Mouse (Mus musculus) hindbrain, embryonic 10.5 days (tissue): ENCODE measurements around the gene Fyn. TPM values are rescaled to one million over a fixed set of nuclear protein-coding genes. Genes with fewer than 3 reads are reported as not detected.

ENCODE experiments used
- DNase-seq: peaks from one replicate; pipeline ENCODE4 v3.0.0-alpha.2; 2017; ENCODE audit warnings: low spot score
- H3K27ac ChIP-seq: fragments of 300-500 bp; sonication (generic); 2 replicates; pipeline ENCODE4 v1.5.1; 2016; ENCODE audit warnings: mild to moderate bottlenecking, moderate library complexity
- H3K27me3 ChIP-seq: fragments of 300-500 bp; sonication (generic); 2 replicates; pipeline ENCODE4 v1.6.1; 2016; ENCODE audit warnings: mild to moderate bottlenecking; ENCODE audit not compliant: poor library complexity, insufficient read depth, severe bottlenecking
- H3K36me3 ChIP-seq: fragments of 300-500 bp; sonication (generic); 2 replicates; pipeline ENCODE4 v1.6.1; 2016; ENCODE audit warnings: mild to moderate bottlenecking, moderate library complexity
- H3K4me1 ChIP-seq: fragments of 300-500 bp; sonication (generic); replicated peaks from 2 replicates; pipeline ENCODE4 v1.6.1; 2016; ENCODE audit warnings: mild to moderate bottlenecking
- H3K4me3 ChIP-seq: fragments of 300-500 bp; sonication (generic); 2 replicates; pipeline ENCODE4 v1.5.1; 2016; ENCODE audit warnings: mild to moderate bottlenecking, moderate library complexity
- H3K9me3 ChIP-seq: fragments of 300-500 bp; sonication (generic); 2 replicates; pipeline ENCODE4 v1.6.1; 2016; ENCODE audit warnings: mild to moderate bottlenecking, moderate library complexity
- WGBS: fragments of 180-500 bp; shearing (Covaris S2); methylation state at CpG from one replicate; pipeline ENCODE4 v1.1.7; 2016; 5-methylcytosine and 5-hydroxymethylcytosine counted together
- polyA plus RNA-seq: library from polyadenylated mRNA; unstranded; fragments of >200 nt; fragmentation: Nextera tagmentation; extraction: Ambion mirVana; gene quantifications from 2 replicates; pipeline ENCODE4 v1.2.1, GENCODE M21; 2016

Fyn gene
- polyA plus RNA-seq, 1 experiment from 2014 or later: 34.1 TPM

DNA sequence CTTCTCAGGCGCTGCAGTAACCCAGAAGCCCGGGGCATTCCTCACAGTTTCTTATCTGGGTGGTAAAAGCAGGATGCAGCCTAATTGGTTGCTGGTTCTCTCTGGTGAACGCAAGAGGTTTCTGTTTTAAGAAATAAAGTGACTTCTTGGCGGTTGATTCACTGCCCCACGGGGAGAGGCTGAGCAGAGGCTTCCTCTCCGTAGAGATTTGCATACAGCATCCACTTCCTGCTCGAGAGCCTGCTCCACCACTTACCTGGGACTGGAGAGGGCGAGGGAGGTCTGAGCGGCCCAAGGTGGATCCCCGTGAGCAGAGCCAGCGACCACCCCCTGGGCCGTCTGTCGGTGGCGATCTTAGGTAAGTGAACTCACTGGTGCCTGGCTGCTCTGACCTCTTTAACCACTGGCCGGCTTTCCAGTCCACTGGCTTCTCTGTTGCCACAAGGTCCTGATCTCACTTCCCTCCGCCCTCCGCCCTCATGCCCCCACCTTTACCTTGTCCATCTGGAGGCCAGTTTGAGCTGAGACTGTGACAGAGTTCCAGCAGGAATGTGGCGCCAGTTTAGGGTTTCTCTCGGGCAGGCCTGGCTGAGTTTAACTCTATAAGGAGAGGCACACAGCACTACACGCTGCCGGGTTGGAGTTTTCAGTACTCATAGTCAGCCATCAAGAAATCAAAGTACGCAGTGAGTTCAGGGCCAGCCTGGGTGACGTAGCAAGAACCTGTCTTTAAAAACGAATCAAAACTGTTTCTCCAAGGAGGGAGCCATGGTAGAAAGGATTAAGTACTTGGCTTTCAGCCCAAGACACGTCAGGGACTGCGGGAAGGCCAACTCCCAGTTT, 244.6 kb downstream of the Fyn start:
- DNase-seq: peak; percentile 67
- Histone ChIP-seq H3K27me3 (no peaks in the 10 kb centered on the region), H3K4me1 (peaks cover 34% of the 10 kb centered on the region), H3K9me3 (no peaks in the 10 kb centered on the region; the same call in none of the 2 replicates), H3K36me3 (no peaks in the 10 kb centered on the region), H3K27ac (peak overlapping the region; percentile 76), H3K4me3 (peak overlapping the region; percentile 43)
- WGBS: 15% methylated on average over 26 of the region's 26 CpGs

- Histone ChIP-seq H3K27me3 (no peaks in the 10 kb centered on the region), H3K27ac (peak overlapping the region; percentile 76), H3K4me3 (peak overlapping the region; percentile 43; the same call in 1 of the 2 replicates), H3K36me3 (no peaks in the 10 kb centered on the region), H3K4me1 (peaks cover 34% of the 10 kb centered on the region), H3K9me3 (no peaks in the 10 kb centered on the region; the same call in 1 of the 2 replicates)
- DNase-seq: no peak
- 61% methylated on average over 2 of the region's 2 CpGs for WGBS
These were observed 245.3 kb downstream of the Fyn start for GRCm38 (mm10) chr10:39613973-39614372.

DNA sequence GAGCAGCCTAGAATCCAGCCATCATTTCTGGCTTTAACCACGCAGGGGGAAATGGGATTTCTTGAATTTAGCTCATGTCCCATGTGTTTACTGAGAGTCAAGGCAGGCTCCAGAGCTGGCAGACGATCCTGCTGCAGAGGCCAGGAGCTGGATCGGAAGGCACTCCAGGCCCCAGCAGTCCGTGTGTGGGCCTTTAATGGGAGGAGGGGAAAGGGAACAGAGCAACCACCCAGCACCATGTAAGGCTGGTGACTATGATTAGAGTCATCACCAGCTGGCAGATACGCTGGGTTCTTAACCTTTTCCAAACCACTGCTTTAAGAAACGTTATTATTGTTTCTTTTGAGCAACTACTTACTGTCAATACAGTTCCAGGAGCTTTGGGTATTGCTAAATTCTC, 246.0 kb downstream of the Fyn start:
- Histone ChIP-seq H3K4me3 (no peak overlapping the region), H3K4me1 (peaks cover 34% of the 10 kb centered on the region), H3K27ac (peak overlapping the region; percentile 59), H3K9me3 (no peaks in the 10 kb centered on the region), H3K27me3 (no peaks in the 10 kb centered on the region), H3K36me3 (no peaks in the 10 kb centered on the region)
- 30% methylated on average over 6 of the region's 6 CpGs for WGBS
- no peak for DNase-seq

Other genes starting within 250 kb of the Fyn start
- 12.6 and 18.0 TPM in 2 replicates for gene Fam229b, start 234.9 kb upstream of the Fyn start, polyA plus RNA-seq
- gene Tube1, start 234.9 kb upstream of the Fyn start, polyA plus RNA-seq: 22.0 and 27.1 TPM in 2 replicates
- gene Ccn6, start 205.1 kb upstream of the Fyn start, polyA plus RNA-seq: 0.24 and 0.50 TPM in 2 replicates
- 8.3 and 8.8 TPM in 2 replicates for gene Traf3ip2, start 244.1 kb downstream of the Fyn start, polyA plus RNA-seq